Mouse (Mus musculus) kidney, adult 2 months (tissue): ENCODE data around the gene Syngr3. TPM values are rescaled to one million over a fixed set of nuclear protein-coding genes. Genes with fewer than 3 reads are reported as not detected.
A peak's percentile ranks its signal among the peaks of the same experiment; 100 is the strongest.

ENCODE experiments used
- DNase-seq: peaks from one replicate; pipeline ENCODE4 v3.0.0; 2021
- H3K27ac ChIP-seq: fragments of 200-500 bp; 2 replicates; pipeline ENCODE4 v1.5.1; 2012; ENCODE audit warnings: low read depth, low read length, control low read depth, inconsistent platforms; ENCODE audit not compliant: insufficient read depth
- H3K27me3 ChIP-seq: fragments of 200-500 bp; replicated peaks from 2 replicates; pipeline ENCODE4 v1.6.1; 2012; ENCODE audit warnings: mild to moderate bottlenecking, moderate library complexity, low read length, inconsistent platforms; ENCODE audit not compliant: control insufficient read depth, insufficient read depth
- H3K36me3 ChIP-seq: fragments of 200-500 bp; 2 replicates; pipeline ENCODE4 v1.6.1; 2012; ENCODE audit warnings: mild to moderate bottlenecking, moderate library complexity, low read length, inconsistent platforms; ENCODE audit not compliant: control insufficient read depth, insufficient read depth
- H3K4me1 ChIP-seq: fragments of 200-500 bp; 2 replicates; pipeline ENCODE4 v1.6.1; 2011; ENCODE audit warnings: low read length; ENCODE audit not compliant: control insufficient read depth, insufficient read depth
- H3K4me3 ChIP-seq: fragments of 200-500 bp; 2 replicates; pipeline ENCODE4 v1.5.1; 2011; ENCODE audit warnings: mild to moderate bottlenecking, low read depth, low read length, control low read depth; ENCODE audit not compliant: insufficient read depth
- CTCF ChIP-seq: fragments of 200-500 bp; conservative IDR thresholded peaks from 2 replicates; pipeline ENCODE4 v1.5.1; 2011; ENCODE audit warnings: low read depth, mild to moderate bottlenecking, control low read depth, low read length, moderate library complexity, mixed read lengths; ENCODE audit not compliant: insufficient read depth, insufficient read length
- POLR2A ChIP-seq: fragments of 200-500 bp; IDR thresholded peaks from one replicate; pipeline ENCODE4 v1.6.1; 2011; ENCODE audit warnings: low read depth, low read length, control low read depth
- WGBS: fragments of 180-500 bp; shearing (Covaris S2); methylation state at CpG from one replicate; pipeline ENCODE4 v1.1.7; 2018; 5-methylcytosine and 5-hydroxymethylcytosine counted together
- polyA plus RNA-seq: library from polyadenylated mRNA; depleted of rRNA; stranded (reverse); fragments of >200 nt; gene quantifications from 2 replicates; pipeline ENCODE4 v1.2.3, GENCODE M21; 2012

Syngr3 gene
- polyA plus RNA-seq, 1 experiment, result 2.2 TPM

- H3K4me3 ChIP-seq, result peak within 1 kb of the TSS; percentile 91
- H3K27me3 ChIP-seq, result no peaks in the 10 kb centered on the region
- under 1% methylated on average over 39 of the region's 41 CpGs for WGBS
- H3K4me1 ChIP-seq, result peaks cover 8% of the 10 kb centered on the region; the same call in 1 of the 2 replicates
- no peaks in the 10 kb centered on the region for H3K36me3 ChIP-seq
- peak; percentile 74 for DNase-seq
- TF ChIP-seq CTCF (no peak), POLR2A (no peak)
- peak within 1 kb of the TSS; percentile 91 for H3K27ac ChIP-seq
These were observed 39.6 kb downstream of the Syngr3 start, which contains the start of gene Slc9a3r2 for GRCm38 (mm10) chr17:24650070-24650616. Gene Slc9a3r2 (minus strand): TSS chr17:24650327.

- Histone ChIP-seq H3K27ac (peak overlapping the region; percentile 91), H3K27me3 (no peaks in the 10 kb centered on the region), H3K4me3 (peak overlapping the region; percentile 91), H3K4me1 (peaks cover 8% of the 10 kb centered on the region; the same call in 1 of the 2 replicates), H3K36me3 (no peaks in the 10 kb centered on the region)
- TF ChIP-seq POLR2A (no peak), CTCF (no peak)
- DNase-seq, result peak; percentile 73
- WGBS, result 1% methylated on average over 35 of the region's 35 CpGs
These were observed 40.1 kb downstream of the Syngr3 start for GRCm38 (mm10) chr17:24649581-24650069.

- H3K27ac ChIP-seq, result peak overlapping the region; percentile 91; the same call in 1 of the 2 replicates
- no peak for DNase-seq
- 59% methylated on average over 10 of the region's 10 CpGs for WGBS
These were observed 40.9 kb downstream of the Syngr3 start for GRCm38 (mm10) chr17:24648731-24649377.

GRCm38 (mm10) chr17:24647493-24647892 is 42.3 kb downstream of the Syngr3 start:
- TF ChIP-seq CTCF (no peak), POLR2A (no peak)
- peak; percentile 34 for DNase-seq
- no peaks in the 10 kb centered on the region for H3K27me3 ChIP-seq
- peak overlapping the region; percentile 34 for H3K27ac ChIP-seq
- no peaks in the 10 kb centered on the region for H3K36me3 ChIP-seq
- 66% methylated on average over 11 of the region's 11 CpGs for WGBS
- H3K4me3 ChIP-seq, result peak overlapping the region; percentile 51
- H3K4me1 ChIP-seq, result peaks cover 6% of the 10 kb centered on the region; the same call in 1 of the 2 replicates

More at GRCm38 (mm10) chr17:24648731-24649377, 40.9 kb downstream of the Syngr3 start:
- Histone ChIP-seq H3K4me3 (peak overlapping the region; percentile 91), H3K27me3 (no peaks in the 10 kb centered on the region), H3K36me3 (no peaks in the 10 kb centered on the region), H3K4me1 (peaks cover 8% of the 10 kb centered on the region; the same call in 1 of the 2 replicates)
- TF ChIP-seq CTCF (no peak), POLR2A (no peak)

- 68% methylated on average over 4 of the region's 4 CpGs for WGBS
- H3K4me3 ChIP-seq, result no peak overlapping the region
- no peak for TF ChIP-seq POLR2A
- no peak for TF ChIP-seq CTCF
- H3K36me3 ChIP-seq, result no peaks in the 10 kb centered on the region
- no peaks in the 10 kb centered on the region for H3K27me3 ChIP-seq
- peak overlapping the region; percentile 88 for H3K27ac ChIP-seq
- peaks cover 6% of the 10 kb centered on the region; the same call in 1 of the 2 replicates for H3K4me1 ChIP-seq
- peak; percentile 30 for DNase-seq
These were observed 43.4 kb downstream of the Syngr3 start for GRCm38 (mm10) chr17:24646381-24646780.

GRCm38 (mm10) chr17:24645916-24646315 is 43.8 kb downstream of the Syngr3 start:
- H3K27ac ChIP-seq, result peak overlapping the region; percentile 88
- H3K36me3 ChIP-seq, result no peaks in the 10 kb centered on the region
- no peaks in the 10 kb centered on the region for H3K27me3 ChIP-seq
- WGBS, result 67% methylated on average over 3 of the region's 3 CpGs
- TF ChIP-seq POLR2A (no peak), CTCF (no peak)
- peak overlapping the region; percentile 37; the same call in 1 of the 2 replicates for H3K4me3 ChIP-seq
- DNase-seq, result peak; percentile 88
- peaks cover 6% of the 10 kb centered on the region; the same call in 1 of the 2 replicates for H3K4me1 ChIP-seq
